Mouse (Mus musculus): ENCODE results near the gene 1700006A11Rik. TPM values are rescaled to one million over a fixed set of nuclear protein-coding genes. Genes with fewer than 3 reads are reported as not detected.
"Not testable (repeated sequence)": the region's sequence is repeated elsewhere in the genome, so short reads cannot be mapped to it uniquely, and the experiment has no call there.

1700006A11Rik gene
- not detected in 2 replicates for polyA plus RNA-seq (2014; fragmentation: Nextera tagmentation; extraction: Ambion mirVana)

DNA sequence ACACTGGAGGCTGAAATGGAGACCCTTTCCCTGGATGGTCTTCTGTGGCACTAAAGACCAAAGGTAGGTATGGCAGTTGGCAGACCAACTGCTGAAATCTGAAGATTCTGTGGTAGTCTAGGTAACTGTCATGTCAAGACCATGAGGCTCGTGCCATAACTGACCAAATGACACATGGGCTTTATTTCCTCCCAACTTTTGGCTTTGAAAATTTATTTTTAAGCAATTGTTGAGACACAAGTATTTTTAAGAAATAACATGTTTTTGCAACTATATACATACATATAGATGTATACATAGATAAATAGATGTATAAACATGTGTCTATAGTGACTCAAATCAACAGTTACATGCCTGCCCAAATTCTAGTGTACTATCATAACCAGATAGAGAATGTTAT is at the start of gene 1700006A11Rik:
Gene 1700006A11Rik (minus strand): TSS at position 101 of the 400 bp plus-strand sequence.
- no peaks in the 10 kb centered on the region for H3K9me3 ChIP-seq (ENCODE audit: control insufficient read depth, low read length)
- DNase-seq (ENCODE audit: low spot score) (no peak), ATAC-seq (replicated peaks; ENCODE audit: low FRiP score, low TSS enrichment, low read depth) (no peak)
- H3K4me3 ChIP-seq (ENCODE audit: low read depth, low read length) = no peak within 1 kb of the TSS
- H3K27ac ChIP-seq (ENCODE audit: low read depth) = no peak within 1 kb of the TSS
- 84% methylated on average over 1 of the region's 1 CpGs for WGBS
- H3K27me3 ChIP-seq (replicated peaks; ENCODE audit: control insufficient read depth, insufficient read depth, low read length) = no peaks in the 10 kb centered on the region
- H3K9ac ChIP-seq (ENCODE audit: low read length) = no peak within 1 kb of the TSS
- H3K4me1 ChIP-seq (replicated peaks; ENCODE audit: control insufficient read depth, insufficient read depth, low read length) = no peaks in the 10 kb centered on the region
- H3K36me3 ChIP-seq (ENCODE audit: control insufficient read depth, insufficient read depth, low read length) = no peaks in the 10 kb centered on the region
- H3K4me2 ChIP-seq (ENCODE audit: low read length) = no peak within 1 kb of the TSS

DNA sequence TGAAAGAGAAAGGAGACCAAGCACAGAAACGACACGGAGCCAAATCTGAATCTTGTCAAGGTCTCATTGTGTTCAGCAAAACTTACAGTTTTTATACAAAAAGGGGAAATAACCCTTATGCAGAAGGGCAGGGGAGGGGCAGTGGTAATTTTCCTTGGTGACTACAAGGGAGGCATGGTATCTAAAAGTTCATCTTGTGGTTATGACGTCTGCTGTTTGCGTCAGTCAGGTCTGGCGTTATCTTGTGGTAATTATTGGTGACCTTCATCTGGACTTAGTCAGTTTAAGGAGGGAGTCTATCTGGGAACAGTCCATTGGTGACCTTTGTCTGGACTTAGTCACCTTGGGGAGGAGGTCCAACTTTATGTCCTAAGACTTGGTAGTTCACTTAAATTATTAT is 48.5 kb upstream of the 1700006A11Rik start:
- DNase-seq (ENCODE audit: low spot score); H3K27me3 ChIP-seq (replicated peaks; ENCODE audit: control insufficient read depth, insufficient read depth, low read length); H3K4me3 ChIP-seq (ENCODE audit: low read depth, low read length); ATAC-seq (replicated peaks; ENCODE audit: low FRiP score, low TSS enrichment, low read depth); H3K9ac ChIP-seq (ENCODE audit: low read length); H3K4me1 ChIP-seq (replicated peaks; ENCODE audit: control insufficient read depth, insufficient read depth, low read length); H3K27ac ChIP-seq (ENCODE audit: low read depth); H3K4me2 ChIP-seq (ENCODE audit: low read length); H3K36me3 ChIP-seq (ENCODE audit: control insufficient read depth, insufficient read depth, low read length); H3K9me3 ChIP-seq (ENCODE audit: control insufficient read depth, low read length): not testable (repeated sequence)
- 84% methylated on average over 5 of the region's 5 CpGs for WGBS

DNA sequence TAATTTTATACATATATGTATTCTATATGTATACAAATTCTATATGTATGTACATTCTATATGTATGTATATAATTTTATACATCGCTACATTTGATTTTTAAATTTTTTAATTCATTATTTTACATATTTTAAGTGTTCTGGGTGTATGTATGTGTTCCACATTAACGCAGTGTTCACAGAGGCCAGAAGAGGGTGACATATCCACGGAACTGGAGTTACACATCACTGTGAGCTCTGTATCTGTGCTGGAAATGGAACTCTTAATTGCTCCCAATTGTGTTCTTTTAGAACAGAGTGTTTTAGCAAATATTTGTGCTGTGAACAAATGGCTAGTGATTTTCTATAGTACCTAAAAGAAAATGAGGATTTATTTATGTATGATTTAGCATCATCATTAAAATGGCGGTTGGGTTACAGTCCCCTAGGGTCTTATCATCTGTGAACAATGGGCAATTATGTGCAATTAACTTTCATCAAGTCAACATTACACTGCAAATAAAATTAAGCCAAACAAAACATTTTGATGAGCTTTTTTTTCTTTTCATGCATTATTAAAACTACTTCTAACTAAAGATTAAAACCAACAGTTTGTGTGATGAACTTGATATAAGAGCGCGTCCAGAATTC is 40.4 kb upstream of the 1700006A11Rik start:
- Histone ChIP-seq H3K9me3 (ENCODE audit: control insufficient read depth, low read length) (no peaks in the 10 kb centered on the region), H3K27ac (ENCODE audit: low read depth) (no peak overlapping the region), H3K4me2 (ENCODE audit: low read length) (no peak overlapping the region), H3K4me1 (replicated peaks; ENCODE audit: control insufficient read depth, insufficient read depth, low read length) (no peaks in the 10 kb centered on the region), H3K27me3 (replicated peaks; ENCODE audit: control insufficient read depth, insufficient read depth, low read length) (no peaks in the 10 kb centered on the region), H3K36me3 (ENCODE audit: control insufficient read depth, insufficient read depth, low read length) (no peaks in the 10 kb centered on the region), H3K4me3 (ENCODE audit: low read depth, low read length) (no peak overlapping the region), H3K9ac (ENCODE audit: low read length) (no peak overlapping the region)
- ATAC-seq (replicated peaks; ENCODE audit: low FRiP score, low TSS enrichment, low read depth) (no peak; the same call in 1 of the 2 replicates), DNase-seq (ENCODE audit: low spot score) (no peak)
- WGBS = 91% methylated on average over 6 of the region's 6 CpGs

GRCm38 (mm10) chr3:124392201-124392600 is 33.6 kb downstream of the 1700006A11Rik start:
- Histone ChIP-seq H3K36me3 (ENCODE audit: control insufficient read depth, insufficient read depth, low read length) (no peaks in the 10 kb centered on the region), H3K9ac (ENCODE audit: low read length) (no peak overlapping the region), H3K27me3 (replicated peaks; ENCODE audit: control insufficient read depth, insufficient read depth, low read length) (no peaks in the 10 kb centered on the region), H3K4me1 (replicated peaks; ENCODE audit: control insufficient read depth, insufficient read depth, low read length) (no peaks in the 10 kb centered on the region), H3K4me3 (ENCODE audit: low read depth, low read length) (no peak overlapping the region), H3K9me3 (ENCODE audit: control insufficient read depth, low read length) (no peaks in the 10 kb centered on the region), H3K4me2 (ENCODE audit: low read length) (no peak overlapping the region), H3K27ac (ENCODE audit: low read depth) (no peak overlapping the region)
- DNase-seq (ENCODE audit: low spot score) = no peak
- 75% methylated on average over 5 of the region's 5 CpGs for WGBS
- ATAC-seq (replicated peaks; ENCODE audit: low FRiP score, low TSS enrichment, low read depth) = no peak

- no peaks in the 10 kb centered on the region for H3K27me3 ChIP-seq (replicated peaks; ENCODE audit: control insufficient read depth, insufficient read depth, low read length)
- H3K36me3 ChIP-seq (ENCODE audit: control insufficient read depth, insufficient read depth, low read length) = no peaks in the 10 kb centered on the region
- H3K4me3 ChIP-seq (ENCODE audit: low read depth, low read length) = no peak overlapping the region
- no peak overlapping the region for H3K27ac ChIP-seq (ENCODE audit: low read depth)
- H3K9me3 ChIP-seq (ENCODE audit: control insufficient read depth, low read length) = no peaks in the 10 kb centered on the region
- no peak overlapping the region for H3K9ac ChIP-seq (ENCODE audit: low read length)
- H3K4me2 ChIP-seq (ENCODE audit: low read length) = no peak overlapping the region
- DNase-seq (ENCODE audit: low spot score) (no peak), ATAC-seq (replicated peaks; ENCODE audit: low FRiP score, low TSS enrichment, low read depth) (no peak)
- no peaks in the 10 kb centered on the region for H3K4me1 ChIP-seq (replicated peaks; ENCODE audit: control insufficient read depth, insufficient read depth, low read length)
- 82% methylated on average over 2 of the region's 2 CpGs for WGBS
Measured at GRCm38 (mm10) chr3:124390101-124390500, 35.7 kb downstream of the 1700006A11Rik start.

GRCm38 (mm10) chr3:124389650-124390049 is 36.2 kb downstream of the 1700006A11Rik start:
- 65% methylated on average over 2 of the region's 2 CpGs for WGBS
- ATAC-seq (replicated peaks; ENCODE audit: low FRiP score, low TSS enrichment, low read depth) (no peak), DNase-seq (ENCODE audit: low spot score) (no peak)
- Histone ChIP-seq H3K4me1 (replicated peaks; ENCODE audit: control insufficient read depth, insufficient read depth, low read length) (no peaks in the 10 kb centered on the region), H3K27me3 (replicated peaks; ENCODE audit: control insufficient read depth, insufficient read depth, low read length) (no peaks in the 10 kb centered on the region), H3K9me3 (ENCODE audit: control insufficient read depth, low read length) (no peaks in the 10 kb centered on the region), H3K27ac (ENCODE audit: low read depth) (no peak overlapping the region), H3K36me3 (ENCODE audit: control insufficient read depth, insufficient read depth, low read length) (no peaks in the 10 kb centered on the region), H3K9ac (ENCODE audit: low read length) (no peak overlapping the region), H3K4me2 (ENCODE audit: low read length) (no peak overlapping the region), H3K4me3 (ENCODE audit: low read depth, low read length) (no peak overlapping the region)

GRCm38 (mm10) chr3:124385377-124385776 is 40.5 kb downstream of the 1700006A11Rik start:
- not testable (repeated sequence) for H3K9me3 ChIP-seq (ENCODE audit: control insufficient read depth, low read length); H3K9ac ChIP-seq (ENCODE audit: low read length); H3K27ac ChIP-seq (ENCODE audit: low read depth); H3K4me1 ChIP-seq (replicated peaks; ENCODE audit: control insufficient read depth, insufficient read depth, low read length); H3K36me3 ChIP-seq (ENCODE audit: control insufficient read depth, insufficient read depth, low read length); ATAC-seq (replicated peaks; ENCODE audit: low FRiP score, low TSS enrichment, low read depth); H3K4me2 ChIP-seq (ENCODE audit: low read length); H3K4me3 ChIP-seq (ENCODE audit: low read depth, low read length); H3K27me3 ChIP-seq (replicated peaks; ENCODE audit: control insufficient read depth, insufficient read depth, low read length); DNase-seq (ENCODE audit: low spot score)
- 87% methylated on average over 18 of the region's 18 CpGs for whole genome bisulfite sequencing

GRCm38 (mm10) chr3:124372031-124372430 is 53.8 kb downstream of the 1700006A11Rik start:
- no peaks in the 10 kb centered on the region for H3K27me3 ChIP-seq (replicated peaks; ENCODE audit: control insufficient read depth, insufficient read depth, low read length)
- no peak overlapping the region for H3K27ac ChIP-seq (ENCODE audit: low read depth)
- H3K4me3 ChIP-seq (ENCODE audit: low read depth, low read length) = no peak overlapping the region
- H3K4me2 ChIP-seq (ENCODE audit: low read length) = no peak overlapping the region
- no peak overlapping the region for H3K9ac ChIP-seq (ENCODE audit: low read length)
- H3K36me3 ChIP-seq (ENCODE audit: control insufficient read depth, insufficient read depth, low read length) = no peaks in the 10 kb centered on the region
- 93% methylated on average over 2 of the region's 2 CpGs for WGBS
- no peaks in the 10 kb centered on the region for H3K9me3 ChIP-seq (ENCODE audit: control insufficient read depth, low read length)
- DNase-seq (ENCODE audit: low spot score) = no peak
- ATAC-seq (replicated peaks; ENCODE audit: low FRiP score, low TSS enrichment, low read depth) = no peak
- H3K4me1 ChIP-seq (replicated peaks; ENCODE audit: control insufficient read depth, insufficient read depth, low read length) = no peaks in the 10 kb centered on the region

GRCm38 (mm10) chr3:124357533-124357932 is 68.3 kb downstream of the 1700006A11Rik start:
- no peaks in the 10 kb centered on the region for H3K36me3 ChIP-seq (ENCODE audit: control insufficient read depth, insufficient read depth, low read length)
- H3K9me3 ChIP-seq (ENCODE audit: control insufficient read depth, low read length) = no peaks in the 10 kb centered on the region
- H3K4me3 ChIP-seq (ENCODE audit: low read depth, low read length) = no peak overlapping the region
- no peak for DNase-seq (ENCODE audit: low spot score)
- no peaks in the 10 kb centered on the region for H3K27me3 ChIP-seq (replicated peaks; ENCODE audit: control insufficient read depth, insufficient read depth, low read length)
- H3K9ac ChIP-seq (ENCODE audit: low read length) = no peak overlapping the region
- no peak for ATAC-seq (replicated peaks; ENCODE audit: low FRiP score, low TSS enrichment, low read depth)
- no peak overlapping the region for H3K4me2 ChIP-seq (ENCODE audit: low read length)
- no peaks in the 10 kb centered on the region for H3K4me1 ChIP-seq (replicated peaks; ENCODE audit: control insufficient read depth, insufficient read depth, low read length)
- 84% methylated on average over 3 of the region's 3 CpGs for WGBS
- H3K27ac ChIP-seq (ENCODE audit: low read depth) = no peak overlapping the region
